Mouse (Mus musculus): Measurements from ENCODE around the gene Mylip. TPM values are rescaled to one million over a fixed set of nuclear protein-coding genes. Genes with fewer than 3 reads are reported as not detected.

The Mylip gene
- polyA plus RNA-seq (2015; fragmentation: Nextera tagmentation; extraction: Ambion mirVana) = 8.4 and 10.9 TPM in 2 replicates

DNA sequence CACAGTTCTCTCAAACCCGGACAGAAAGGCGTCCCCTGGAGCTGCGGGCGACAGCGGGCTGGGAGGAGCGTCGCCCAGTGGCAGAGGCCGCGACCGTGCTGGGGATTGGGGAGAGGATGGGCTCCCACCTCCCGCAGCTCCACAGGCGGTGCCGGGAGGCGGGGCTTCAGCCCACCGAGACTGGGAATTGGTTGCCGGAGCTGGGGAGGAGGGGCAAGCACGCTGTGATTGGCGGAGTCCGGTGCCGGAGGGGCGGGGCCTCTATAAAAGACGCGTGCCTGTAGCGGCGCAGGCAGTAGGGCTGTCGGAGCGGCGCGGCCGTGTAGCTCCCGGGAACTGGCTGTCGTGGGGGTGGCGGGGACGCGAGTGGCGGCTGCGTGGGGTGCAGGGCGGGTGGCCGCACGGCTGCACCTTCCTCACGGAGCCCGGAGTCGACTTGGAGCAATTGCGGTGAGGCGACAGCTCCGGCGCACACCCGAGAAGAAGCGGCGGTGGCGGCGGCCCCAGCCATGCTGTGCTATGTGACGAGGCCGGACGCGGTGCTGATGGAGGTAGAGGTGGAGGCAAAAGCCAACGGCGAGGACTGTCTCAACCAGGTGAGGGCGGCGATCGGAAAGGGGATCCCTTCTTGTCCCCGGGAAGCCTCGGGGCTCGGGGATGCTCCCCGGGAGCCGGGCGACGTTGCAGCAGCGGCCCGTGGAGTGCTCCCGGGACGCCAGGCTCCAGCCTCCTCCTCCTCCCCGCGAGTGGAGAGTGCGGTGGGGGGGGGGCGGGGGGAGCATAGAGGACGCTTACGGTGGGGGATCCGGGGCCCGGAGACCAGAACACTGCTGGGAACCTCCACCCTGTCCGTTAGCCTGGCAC lies at the start of gene Mylip:
Gene Mylip, plus strand, starts transcription at position 295 of the 864 bp plus-strand sequence.
- Histone ChIP-seq H3K36me3 (no peaks in the 10 kb centered on the region), H3K4me2 (peak within 1 kb of the TSS; percentile 95), H3K9ac (replicated peaks) (peak within 1 kb of the TSS; percentile 74), H3K9me3 (replicated peaks) (no peaks in the 10 kb centered on the region), H3K4me3 (replicated peaks) (peak within 1 kb of the TSS; percentile 75), H3K27ac (replicated peaks) (peak within 1 kb of the TSS; percentile 82), H3K27me3 (replicated peaks) (no peaks in the 10 kb centered on the region), H3K4me1 (peaks cover 21% of the 10 kb centered on the region)
- under 1% methylated on average over 77 of the region's 81 CpGs for WGBS
- peak; percentile 99 for ATAC-seq (ENCODE audit: low FRiP score)

DNA sequence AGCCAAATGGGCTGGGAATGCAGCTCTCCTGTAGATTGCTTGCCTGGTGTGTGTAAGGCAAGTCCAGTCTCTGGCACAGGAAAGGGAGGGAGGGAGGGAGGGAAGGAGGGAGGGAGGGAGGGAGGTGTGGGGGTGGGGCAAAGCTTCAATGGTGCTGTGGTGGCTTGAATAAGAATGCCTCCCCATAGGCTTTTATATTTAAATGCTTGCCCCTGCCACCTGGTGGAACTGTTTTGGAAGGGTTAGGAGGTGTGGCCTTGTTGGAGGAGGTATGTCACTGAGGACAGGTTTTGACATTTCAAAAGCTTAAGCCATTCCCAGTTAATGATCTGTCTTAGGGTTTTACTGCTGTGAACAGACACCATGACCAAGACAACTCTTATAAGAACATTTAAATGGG lies 47.6 kb upstream of the Mylip start:
- no peak overlapping the region for H3K9ac ChIP-seq (replicated peaks)
- no peaks in the 10 kb centered on the region for H3K36me3 ChIP-seq
- H3K4me1 ChIP-seq = peaks cover 6% of the 10 kb centered on the region; the same call in 1 of the 2 replicates
- no peak overlapping the region for H3K4me2 ChIP-seq
- H3K27ac ChIP-seq (replicated peaks) = no peak overlapping the region
- no peak for ATAC-seq (ENCODE audit: low FRiP score)
- no peak overlapping the region for H3K4me3 ChIP-seq (replicated peaks)
- H3K27me3 ChIP-seq (replicated peaks) = no peaks in the 10 kb centered on the region
- no peaks in the 10 kb centered on the region for H3K9me3 ChIP-seq (replicated peaks)

DNA sequence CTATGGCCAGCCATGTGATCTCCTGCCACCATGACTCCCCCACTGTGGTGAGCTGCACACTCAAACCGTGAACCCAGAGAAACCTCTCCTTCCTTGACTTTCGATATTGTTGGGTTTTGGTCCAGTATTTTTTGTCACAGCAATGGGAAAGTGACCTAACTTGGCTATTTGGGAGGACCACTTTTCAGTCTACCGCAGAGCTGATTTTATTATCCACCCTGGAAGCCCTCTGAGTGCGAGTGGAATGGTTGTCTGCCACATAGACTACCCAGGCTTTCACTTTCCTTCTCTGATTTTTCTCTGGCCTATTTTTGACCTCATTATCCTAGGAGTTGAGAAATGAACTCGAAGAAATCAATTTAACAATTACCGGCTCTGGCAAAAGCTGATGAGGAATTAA lies 46.0 kb upstream of the Mylip start:
- Histone ChIP-seq H3K27ac (replicated peaks) (no peak overlapping the region), H3K27me3 (replicated peaks) (no peaks in the 10 kb centered on the region), H3K4me3 (replicated peaks) (no peak overlapping the region), H3K4me1 (peaks cover 6% of the 10 kb centered on the region; the same call in 1 of the 2 replicates), H3K4me2 (no peak overlapping the region), H3K36me3 (no peaks in the 10 kb centered on the region), H3K9ac (replicated peaks) (no peak overlapping the region), H3K9me3 (replicated peaks) (no peaks in the 10 kb centered on the region)
- no peak for ATAC-seq (ENCODE audit: low FRiP score)
- WGBS = 85% methylated on average over 6 of the region's 6 CpGs

- Histone ChIP-seq H3K4me3 (replicated peaks) (no peak overlapping the region), H3K27me3 (replicated peaks) (no peaks in the 10 kb centered on the region), H3K36me3 (no peaks in the 10 kb centered on the region), H3K4me1 (peaks cover 6% of the 10 kb centered on the region; the same call in 1 of the 2 replicates), H3K9ac (replicated peaks) (no peak overlapping the region), H3K4me2 (no peak overlapping the region), H3K9me3 (replicated peaks) (no peaks in the 10 kb centered on the region), H3K27ac (replicated peaks) (no peak overlapping the region)
- WGBS = 74% methylated on average over 4 of the region's 4 CpGs
- ATAC-seq (ENCODE audit: low FRiP score) = no peak
These were observed 45.6 kb upstream of the Mylip start for GRCm38 (mm10) chr13:45343966-45344365.

- Histone ChIP-seq H3K27ac (replicated peaks) (no peak overlapping the region), H3K4me1 (peaks cover 6% of the 10 kb centered on the region; the same call in 1 of the 2 replicates), H3K9ac (replicated peaks) (no peak overlapping the region), H3K27me3 (replicated peaks) (no peaks in the 10 kb centered on the region), H3K36me3 (no peaks in the 10 kb centered on the region), H3K4me2 (0 out of 2 replicates have a peak overlapping the region, but pooled peaks have one; percentile 4), H3K9me3 (replicated peaks) (no peaks in the 10 kb centered on the region), H3K4me3 (replicated peaks) (no peak overlapping the region)
- no peak for ATAC-seq (ENCODE audit: low FRiP score)
- 11% methylated on average over 14 of the region's 14 CpGs for WGBS
These were observed 43.9 kb upstream of the Mylip start for GRCm38 (mm10) chr13:45345471-45346159.

DNA sequence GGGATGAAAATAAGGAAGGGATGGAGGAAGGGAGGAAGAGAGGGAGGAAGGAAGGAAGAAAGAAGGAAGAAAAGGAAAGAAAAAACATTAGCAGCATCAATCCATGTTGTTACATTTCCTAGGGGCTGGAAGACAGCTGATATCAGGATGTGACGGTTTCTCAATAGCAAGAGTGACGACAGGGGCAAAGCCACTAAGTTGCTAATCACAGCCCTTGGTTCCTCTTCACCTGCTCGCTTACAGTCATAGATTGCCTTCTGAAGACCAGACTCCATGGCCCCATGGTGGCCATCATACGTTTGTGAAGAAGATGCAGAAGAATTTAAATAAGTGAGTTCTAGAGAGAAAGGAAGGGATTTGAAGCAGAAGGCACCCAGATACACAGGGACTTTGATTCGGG lies 38.1 kb upstream of the Mylip start:
- Histone ChIP-seq H3K36me3 (no peaks in the 10 kb centered on the region), H3K4me2 (no peak overlapping the region), H3K4me3 (replicated peaks) (no peak overlapping the region), H3K9me3 (replicated peaks) (no peaks in the 10 kb centered on the region), H3K4me1 (no peaks in the 10 kb centered on the region), H3K27ac (replicated peaks) (no peak overlapping the region), H3K27me3 (replicated peaks) (no peaks in the 10 kb centered on the region), H3K9ac (replicated peaks) (no peak overlapping the region)
- 87% methylated on average over 5 of the region's 5 CpGs for WGBS
- no peak for ATAC-seq (ENCODE audit: low FRiP score)

DNA sequence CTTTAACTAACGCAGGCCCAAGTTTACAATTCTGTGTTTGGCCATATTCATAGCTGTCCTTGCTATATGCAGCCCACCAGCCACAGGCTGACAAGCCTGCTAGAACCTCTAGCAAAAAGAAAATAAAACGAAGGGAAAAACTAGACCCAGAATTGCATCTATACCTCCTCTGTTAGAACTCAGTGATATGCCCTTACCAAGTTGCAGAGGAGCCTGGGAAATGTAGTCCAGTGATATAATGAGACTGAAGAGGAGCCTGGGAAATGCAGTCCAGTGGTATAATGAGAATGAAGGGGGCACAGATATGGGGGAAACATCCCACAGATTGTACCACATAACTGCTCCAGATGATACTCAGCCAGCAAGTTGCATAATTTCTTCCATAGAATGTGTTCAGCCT lies 34.7 kb upstream of the Mylip start:
- Histone ChIP-seq H3K4me1 (no peaks in the 10 kb centered on the region), H3K4me3 (replicated peaks) (no peak overlapping the region), H3K9ac (replicated peaks) (no peak overlapping the region), H3K9me3 (replicated peaks) (no peaks in the 10 kb centered on the region), H3K4me2 (no peak overlapping the region), H3K27ac (replicated peaks) (no peak overlapping the region), H3K36me3 (no peaks in the 10 kb centered on the region), H3K27me3 (replicated peaks) (no peaks in the 10 kb centered on the region)
- ATAC-seq (ENCODE audit: low FRiP score) = no peak
- WGBS = 91% methylated on average over 2 of the region's 2 CpGs

DNA sequence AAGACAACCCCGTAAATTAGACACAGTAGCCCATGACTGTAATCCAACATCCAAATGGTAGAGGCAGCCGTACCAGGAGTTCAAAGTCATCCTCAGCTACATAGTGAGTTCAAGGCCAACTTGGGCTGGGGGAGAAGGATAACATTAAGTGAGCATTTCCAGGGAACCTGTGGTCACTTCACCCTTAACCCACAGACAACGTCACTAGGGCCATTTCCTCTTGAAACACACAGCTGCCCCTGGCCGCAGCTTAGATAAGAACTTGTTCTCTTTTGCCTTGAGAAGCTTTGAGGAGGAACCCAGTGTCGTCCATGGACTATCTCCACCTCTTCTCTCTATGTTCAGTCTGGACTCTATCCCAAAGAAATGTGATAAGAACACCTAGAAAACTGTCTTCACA lies 31.3 kb upstream of the Mylip start:
- WGBS = 91% methylated on average over 5 of the region's 5 CpGs
- ATAC-seq (ENCODE audit: low FRiP score) = no peak
- H3K4me3 ChIP-seq (replicated peaks) = no peak overlapping the region
- H3K27ac ChIP-seq (replicated peaks) = no peak overlapping the region
- H3K27me3 ChIP-seq (replicated peaks) = no peaks in the 10 kb centered on the region
- H3K4me2 ChIP-seq = no peak overlapping the region
- no peaks in the 10 kb centered on the region for H3K9me3 ChIP-seq (replicated peaks)
- no peaks in the 10 kb centered on the region for H3K4me1 ChIP-seq
- no peaks in the 10 kb centered on the region for H3K36me3 ChIP-seq
- no peak overlapping the region for H3K9ac ChIP-seq (replicated peaks)

DNA sequence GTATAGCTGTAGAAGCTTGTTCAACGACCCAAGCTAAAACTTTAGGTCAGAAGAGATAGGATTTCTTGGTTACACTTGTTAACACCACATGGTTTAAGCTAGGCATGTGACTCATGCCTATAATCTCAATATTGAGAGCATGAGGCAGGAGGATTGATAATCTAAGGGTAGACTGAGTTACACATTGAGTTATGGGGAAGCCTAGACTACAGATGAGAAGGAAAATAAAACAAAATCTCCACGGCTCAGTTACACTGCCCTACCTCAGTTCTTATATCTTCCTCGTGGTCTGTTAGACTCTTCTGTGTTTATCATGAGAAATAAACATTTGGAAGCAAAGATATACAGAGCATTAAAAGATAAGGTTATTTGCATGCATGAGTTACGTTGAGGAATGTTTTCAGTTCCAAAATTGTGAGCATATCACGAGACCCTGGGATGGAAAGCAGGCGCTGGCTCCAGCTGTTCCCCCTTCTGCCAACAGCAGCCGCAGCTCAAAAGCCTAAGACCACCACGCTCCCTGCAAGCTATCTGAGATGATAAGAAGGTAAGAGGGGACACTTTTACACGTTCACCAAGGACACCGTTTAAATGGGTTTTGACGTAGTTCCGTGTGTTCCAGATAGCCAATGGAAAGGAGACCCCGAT lies 30.7 kb upstream of the Mylip start:
- Histone ChIP-seq H3K4me2 (no peak overlapping the region), H3K27ac (replicated peaks) (no peak overlapping the region), H3K36me3 (no peaks in the 10 kb centered on the region), H3K4me1 (no peaks in the 10 kb centered on the region), H3K27me3 (replicated peaks) (no peaks in the 10 kb centered on the region), H3K4me3 (replicated peaks) (no peak overlapping the region), H3K9me3 (replicated peaks) (no peaks in the 10 kb centered on the region), H3K9ac (replicated peaks) (no peak overlapping the region)
- WGBS = 86% methylated on average over 13 of the region's 13 CpGs
- no peak for ATAC-seq (ENCODE audit: low FRiP score)

DNA sequence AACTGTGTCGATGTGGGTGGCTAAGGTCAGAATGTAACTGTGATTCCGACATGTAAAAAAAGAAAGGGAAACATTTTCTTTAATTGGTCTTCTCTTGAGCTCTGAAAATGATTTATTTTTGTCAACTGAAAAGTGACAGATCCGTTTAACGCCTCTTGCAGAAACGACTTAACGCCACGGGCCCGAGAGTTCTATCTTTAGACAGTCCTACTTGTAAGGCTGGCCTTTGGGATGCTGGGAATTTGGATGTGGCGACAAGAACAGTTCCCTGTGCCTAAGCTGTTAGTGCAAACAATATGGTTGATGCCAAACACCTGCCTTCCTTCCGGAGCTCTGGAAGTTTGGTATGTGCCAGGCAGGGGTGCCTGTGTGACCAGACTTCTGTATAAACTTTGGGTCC lies 23.8 kb upstream of the Mylip start:
- ATAC-seq (ENCODE audit: low FRiP score) = no peak
- H3K27ac ChIP-seq (replicated peaks) = no peak overlapping the region
- H3K4me3 ChIP-seq (replicated peaks) = no peak overlapping the region
- 88% methylated on average over 10 of the region's 10 CpGs for WGBS
- H3K4me2 ChIP-seq = no peak overlapping the region
- H3K27me3 ChIP-seq (replicated peaks) = no peaks in the 10 kb centered on the region
- no peaks in the 10 kb centered on the region for H3K4me1 ChIP-seq
- no peak overlapping the region for H3K9ac ChIP-seq (replicated peaks)
- no peaks in the 10 kb centered on the region for H3K9me3 ChIP-seq (replicated peaks)
- no peaks in the 10 kb centered on the region for H3K36me3 ChIP-seq

DNA sequence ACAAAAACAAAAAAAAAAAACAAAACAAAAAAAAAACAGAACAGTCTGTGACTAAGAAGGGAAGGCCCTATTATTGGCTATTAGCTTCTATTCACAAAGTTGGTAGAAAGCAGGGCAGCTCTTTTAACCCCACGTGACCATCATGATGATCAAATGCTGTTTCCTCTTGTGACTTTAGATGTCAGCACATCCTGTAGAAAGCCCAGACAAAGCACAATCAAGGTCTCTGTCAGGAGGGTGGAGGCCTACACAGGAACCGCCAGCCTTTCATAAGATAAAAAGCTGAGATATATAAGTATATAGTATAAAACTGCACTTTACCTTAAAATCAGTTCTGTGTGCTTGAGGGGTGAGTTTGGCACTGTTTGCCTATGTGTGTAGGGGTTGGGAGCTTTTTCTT lies 17.9 kb upstream of the Mylip start:
- Histone ChIP-seq H3K36me3 (no peaks in the 10 kb centered on the region), H3K27ac (replicated peaks) (no peak overlapping the region), H3K9ac (replicated peaks) (no peak overlapping the region), H3K4me2 (no peak overlapping the region), H3K9me3 (replicated peaks) (no peaks in the 10 kb centered on the region), H3K4me3 (replicated peaks) (no peak overlapping the region), H3K27me3 (replicated peaks) (no peaks in the 10 kb centered on the region), H3K4me1 (no peaks in the 10 kb centered on the region)
- no peak for ATAC-seq (ENCODE audit: low FRiP score)
- 82% methylated on average over 2 of the region's 2 CpGs for WGBS
